Mouse (Mus musculus): ENCODE data around the gene Nudt2.

Gene Nudt2

DNA sequence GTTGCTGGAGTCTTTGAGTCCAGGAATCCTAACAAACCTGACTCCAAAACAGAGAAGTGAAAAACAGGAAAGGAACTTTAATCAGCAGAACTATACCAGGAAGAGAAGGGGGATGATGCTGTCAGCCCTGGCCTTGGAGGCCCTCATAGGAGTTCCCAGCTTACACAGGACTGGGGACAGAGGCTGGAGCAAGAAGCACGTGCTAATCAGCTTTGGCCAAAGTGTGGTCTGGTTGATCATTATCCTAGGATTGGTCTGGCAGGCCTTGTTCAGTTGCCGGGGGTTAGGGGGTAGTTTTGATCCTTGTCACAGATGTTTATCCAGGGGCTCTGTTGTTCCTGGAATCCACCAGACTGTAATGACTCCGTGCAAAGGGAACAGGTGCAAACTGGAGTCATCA lies 29.4 kb downstream of the Nudt2 start:
- no peak for DNase-seq (ENCODE audit: low read depth, low spot score)

DNA sequence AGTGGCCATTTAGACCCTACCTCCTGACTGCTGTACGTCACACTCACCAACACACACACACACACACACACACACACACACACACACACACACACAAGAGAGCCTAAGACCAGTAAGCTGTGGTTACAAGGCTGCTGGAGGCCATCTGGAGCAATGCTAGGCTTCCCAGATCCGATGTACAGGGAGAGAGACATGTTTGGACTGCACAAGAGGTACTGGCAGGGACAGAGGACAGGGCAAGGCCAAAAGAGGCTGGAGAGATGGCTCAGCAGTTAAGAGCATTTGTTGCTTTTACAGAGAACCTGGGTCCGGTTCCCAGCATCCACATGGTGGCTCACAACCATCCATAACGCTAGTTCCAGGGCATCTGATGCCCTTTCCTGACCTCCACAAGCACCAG lies 30.1 kb downstream of the Nudt2 start:
- no peak for DNase-seq (ENCODE audit: low read depth, low spot score)

GRCm38 (mm10) chr4:41495850-41496249 lies 30.9 kb downstream of the Nudt2 start:
- DNase-seq (ENCODE audit: low read depth, low spot score): no peak

- DNase-seq (ENCODE audit: low read depth, low spot score): no peak
Observed at GRCm38 (mm10) chr4:41497046-41497445, 32.1 kb downstream of the Nudt2 start.

GRCm38 (mm10) chr4:41497579-41497978 lies 32.6 kb downstream of the Nudt2 start:
- DNase-seq (ENCODE audit: low read depth, low spot score): no peak

DNA sequence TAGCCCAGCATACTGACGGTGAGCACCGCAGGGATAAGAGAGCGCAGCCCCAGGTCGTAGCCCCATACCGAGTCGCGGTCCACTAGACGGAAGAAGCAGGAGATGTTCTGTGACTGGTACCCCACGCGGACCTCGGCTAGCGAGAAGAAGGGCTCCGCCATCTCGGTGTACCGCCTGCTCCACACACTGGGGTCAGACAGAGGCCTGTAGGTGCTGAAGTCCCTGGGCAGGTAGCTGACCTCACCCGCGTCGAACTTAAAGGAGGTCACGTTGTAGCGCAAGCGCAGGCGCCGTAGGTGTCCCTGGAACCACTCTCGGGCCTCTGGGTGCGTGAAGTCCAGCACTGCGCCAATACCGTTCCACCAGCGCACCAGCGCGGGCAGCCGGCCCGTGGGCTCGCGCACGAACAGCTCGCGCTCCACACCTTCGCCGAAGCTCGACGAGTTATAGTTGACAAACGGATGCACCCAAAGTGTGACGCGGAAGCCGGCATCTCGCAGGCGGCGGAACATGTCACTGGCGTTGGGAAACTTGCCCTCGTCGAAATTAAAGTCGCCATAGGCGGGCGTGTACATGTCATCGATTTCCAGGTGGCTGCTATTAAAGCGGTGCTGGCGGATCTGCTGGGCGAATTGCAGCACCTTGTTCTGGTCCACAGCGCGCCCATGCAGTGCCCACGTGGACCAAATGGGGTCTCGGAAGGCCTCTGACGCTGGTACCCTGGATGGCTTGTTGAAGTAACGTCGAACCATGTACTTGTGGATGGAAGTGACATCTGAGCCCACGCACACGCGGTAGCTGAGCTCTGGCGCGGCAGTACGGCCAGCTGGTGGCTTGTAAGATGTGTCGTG lies 33.3 kb downstream of the Nudt2 start:
- no peak for DNase-seq (ENCODE audit: low read depth, low spot score)

DNA sequence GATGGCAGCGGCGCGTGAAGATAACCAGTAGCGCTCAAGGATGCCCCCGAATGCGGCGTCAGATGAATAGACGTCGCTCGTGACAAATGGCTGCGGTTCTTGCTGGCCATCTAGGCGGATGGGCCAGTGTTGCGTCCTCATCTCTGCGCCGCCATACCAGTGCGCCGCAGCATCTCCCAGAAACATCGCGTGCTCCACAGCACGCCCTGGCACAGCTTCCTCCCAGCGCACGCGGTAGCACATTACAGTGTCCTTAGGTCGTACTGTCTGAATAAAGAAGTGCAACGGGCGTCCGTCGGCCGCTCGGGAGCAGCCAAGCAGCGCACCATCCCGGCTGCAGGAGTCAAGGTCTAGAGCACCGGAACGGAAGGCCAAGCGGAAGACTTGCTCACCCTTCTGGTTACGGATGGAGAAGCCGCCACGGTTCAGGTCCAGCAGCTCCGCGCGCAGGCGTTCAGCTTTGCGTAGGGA lies 34.0 kb downstream of the Nudt2 start:
- DNase-seq (ENCODE audit: low read depth, low spot score): no peak

GRCm38 (mm10) chr4:41499619-41500018 lies 34.7 kb downstream of the Nudt2 start:
- no peak for DNase-seq (ENCODE audit: low read depth, low spot score)

- DNase-seq (ENCODE audit: low read depth, low spot score): no peak
Observed at GRCm38 (mm10) chr4:41500787-41501186, 35.8 kb downstream of the Nudt2 start.

DNA sequence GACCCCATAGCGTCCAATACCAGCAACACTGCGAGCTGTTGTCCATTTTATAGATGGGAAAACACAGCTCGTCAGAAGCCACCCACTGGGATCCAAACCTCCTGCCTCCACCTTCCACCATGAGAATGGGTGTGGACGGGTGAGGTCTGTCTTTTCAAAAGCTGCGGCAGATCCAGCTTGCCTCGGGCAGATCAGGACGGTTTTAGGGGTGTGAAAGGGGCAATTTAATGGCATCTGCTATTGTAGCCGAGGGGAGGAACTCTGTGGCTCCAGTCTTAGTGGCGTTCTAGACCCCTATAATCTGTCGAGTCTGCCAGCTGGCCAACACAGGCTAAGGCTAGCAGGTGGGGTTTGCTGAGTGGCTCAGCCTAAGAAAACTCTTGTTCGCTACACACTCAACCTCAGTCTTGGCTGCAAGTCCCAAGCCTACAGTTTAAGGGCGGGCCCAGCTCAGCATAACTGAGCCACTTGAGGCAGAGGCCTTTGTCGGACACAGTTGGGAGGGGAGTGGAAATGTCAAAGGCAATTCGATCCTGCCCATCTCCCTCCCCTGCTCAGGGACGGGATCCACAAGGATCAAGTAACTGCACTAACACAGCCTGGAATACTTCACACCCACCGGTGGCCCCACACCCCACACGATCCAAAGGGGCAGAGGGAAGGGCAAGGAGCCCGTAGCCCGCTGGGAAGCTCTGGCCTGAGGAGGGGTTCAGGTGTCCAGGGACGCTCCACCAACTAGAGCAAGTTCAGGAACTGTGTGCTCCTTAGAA lies 37.4 kb downstream of the Nudt2 start:
- DNase-seq (ENCODE audit: low read depth, low spot score): no peak

DNA sequence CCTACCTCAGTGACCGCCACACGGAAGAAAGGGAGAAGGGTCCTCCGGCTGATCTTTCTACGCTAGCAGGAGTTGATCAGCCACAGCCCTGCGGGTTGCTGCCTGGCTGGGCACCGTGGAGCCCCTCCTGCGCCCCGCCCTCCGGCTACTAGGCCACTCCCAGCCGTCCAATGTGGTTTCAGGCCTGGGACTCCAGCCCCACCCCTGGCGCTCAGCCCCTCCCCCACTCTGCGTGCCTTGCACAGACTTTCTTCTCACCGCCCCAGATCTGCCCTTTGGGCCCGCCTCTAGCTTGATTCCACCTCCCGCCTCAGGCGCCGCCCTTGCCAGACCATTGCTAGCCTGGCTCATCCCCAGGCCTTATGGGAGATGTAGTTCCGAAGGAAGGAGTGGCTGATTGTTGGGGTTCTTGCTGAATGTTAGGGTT lies 38.0 kb downstream of the Nudt2 start, which contains the start of gene AI464131:
AI464131 (minus strand) TSS at position 91 of the 427 bp plus-strand sequence.
- DNase-seq (ENCODE audit: low read depth, low spot score): peak; percentile 95

DNA sequence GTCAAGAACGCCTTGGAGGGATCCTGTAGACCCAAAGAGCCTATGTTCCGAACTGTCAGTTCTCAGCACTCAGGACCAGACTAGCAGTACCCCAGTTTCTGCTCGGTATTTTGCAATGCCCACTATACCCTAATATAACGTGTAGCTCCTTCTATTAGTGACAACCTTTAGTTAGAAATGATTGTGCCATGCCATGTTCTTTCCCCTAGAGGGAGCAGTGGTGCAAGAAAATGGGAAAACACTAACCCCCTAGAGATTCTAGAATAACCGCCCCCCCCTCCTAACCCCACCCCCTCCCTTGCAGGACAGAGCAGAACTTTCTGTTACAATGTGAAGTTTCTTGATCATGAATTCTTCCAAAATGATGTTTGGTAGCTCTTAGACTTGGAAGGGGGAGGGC lies 39.4 kb downstream of the Nudt2 start:
- no peak for DNase-seq (ENCODE audit: low read depth, low spot score)

DNA sequence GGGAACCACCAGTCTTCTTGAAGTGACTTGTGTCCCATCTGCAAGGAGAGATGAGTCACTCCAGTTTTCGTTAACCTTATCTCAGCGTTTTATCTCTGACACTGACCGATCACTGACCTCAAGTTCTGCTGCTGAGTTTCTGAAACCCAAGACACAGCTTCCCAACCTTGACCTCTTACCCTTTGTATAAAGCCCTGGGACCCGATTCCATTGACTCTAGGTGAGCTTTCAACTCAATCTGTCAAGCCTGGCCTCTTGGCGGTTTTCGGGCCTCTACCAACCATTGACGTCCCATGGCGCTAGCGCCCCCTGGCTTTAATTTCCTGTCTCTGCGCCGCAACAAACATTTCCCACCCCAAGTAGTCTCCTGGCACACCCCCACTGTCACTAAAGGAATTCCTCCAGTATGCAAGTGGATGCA lies 40.2 kb downstream of the Nudt2 start:
- no peak for DNase-seq (ENCODE audit: low read depth, low spot score)

DNA sequence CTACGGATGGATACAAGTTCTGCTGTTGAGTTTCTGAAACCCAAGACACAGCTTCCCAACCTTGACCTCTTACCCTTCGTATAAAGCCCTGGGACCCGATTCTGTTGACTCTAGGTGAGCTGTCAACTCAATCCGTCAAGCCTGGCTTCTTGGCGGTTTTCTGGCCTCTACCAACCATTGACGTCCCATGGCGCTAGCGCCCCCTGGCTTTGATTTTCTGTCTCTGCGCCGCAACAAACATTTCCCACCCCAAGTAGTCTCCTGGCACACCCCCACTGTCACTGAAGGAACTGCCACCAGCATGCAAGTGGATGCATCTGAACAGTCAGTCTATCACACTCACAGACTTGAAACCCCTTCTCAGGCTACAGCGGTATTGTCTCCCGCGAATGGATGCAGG lies 41.2 kb downstream of the Nudt2 start:
- no peak for DNase-seq (ENCODE audit: low read depth, low spot score)

GRCm38 (mm10) chr4:41506906-41507305 lies 42.0 kb downstream of the Nudt2 start:
- DNase-seq (ENCODE audit: low read depth, low spot score): no peak

GRCm38 (mm10) chr4:41507326-41507924 lies 42.5 kb downstream of the Nudt2 start:
- DNase-seq (ENCODE audit: low read depth, low spot score): no peak

DNA sequence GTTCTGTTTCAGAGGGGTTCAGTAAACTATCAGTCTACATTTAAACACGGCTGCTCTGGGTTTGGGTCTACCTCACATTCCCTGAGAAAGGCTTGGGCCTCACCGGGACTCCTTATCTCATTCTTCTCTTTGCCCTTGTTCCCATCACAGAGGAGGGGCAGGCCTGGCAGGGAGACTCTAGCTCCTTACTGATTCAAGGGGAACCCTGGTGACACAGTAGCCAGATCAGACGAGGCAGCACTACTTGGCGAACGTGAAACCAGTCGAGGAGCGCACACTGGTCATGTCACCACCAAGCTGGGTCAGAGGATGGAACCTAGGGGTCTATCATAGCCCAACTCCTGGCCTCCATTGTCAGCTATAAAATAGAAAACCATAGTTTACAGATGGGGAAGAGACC lies 43.0 kb downstream of the Nudt2 start:
- DNase-seq (ENCODE audit: low read depth, low spot score): no peak

GRCm38 (mm10) chr4:41513309-41513708 lies 48.4 kb downstream of the Nudt2 start:
- DNase-seq (ENCODE audit: low read depth, low spot score): no peak

- DNase-seq (ENCODE audit: low read depth, low spot score): no peak
Observed at GRCm38 (mm10) chr4:41513714-41514113, 48.8 kb downstream of the Nudt2 start.

DNA sequence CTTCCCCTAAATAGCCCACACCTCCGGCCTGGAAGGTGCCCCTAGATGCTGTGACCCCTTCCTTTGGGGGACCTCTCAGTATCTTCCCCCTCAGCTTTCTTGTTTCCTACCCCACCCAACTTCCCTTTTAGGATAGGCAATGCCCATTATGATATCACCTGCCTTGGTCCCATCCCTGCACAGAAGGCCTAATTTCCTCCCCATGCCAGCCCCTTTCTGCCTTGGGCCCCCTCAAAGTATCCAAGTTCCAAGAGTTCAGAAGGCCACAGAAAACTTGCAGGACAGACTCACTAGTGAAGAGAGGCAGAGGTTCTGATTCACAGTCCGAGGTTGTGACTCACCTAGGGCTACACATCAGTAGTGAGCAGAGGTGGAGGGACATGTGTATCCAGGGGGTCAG lies 52.3 kb downstream of the Nudt2 start, which contains the start of gene 1110017D15Rik:
1110017D15Rik (minus strand) TSS at position 101 of the 400 bp plus-strand sequence.
- DNase-seq (ENCODE audit: low read depth, low spot score): no peak

DNA sequence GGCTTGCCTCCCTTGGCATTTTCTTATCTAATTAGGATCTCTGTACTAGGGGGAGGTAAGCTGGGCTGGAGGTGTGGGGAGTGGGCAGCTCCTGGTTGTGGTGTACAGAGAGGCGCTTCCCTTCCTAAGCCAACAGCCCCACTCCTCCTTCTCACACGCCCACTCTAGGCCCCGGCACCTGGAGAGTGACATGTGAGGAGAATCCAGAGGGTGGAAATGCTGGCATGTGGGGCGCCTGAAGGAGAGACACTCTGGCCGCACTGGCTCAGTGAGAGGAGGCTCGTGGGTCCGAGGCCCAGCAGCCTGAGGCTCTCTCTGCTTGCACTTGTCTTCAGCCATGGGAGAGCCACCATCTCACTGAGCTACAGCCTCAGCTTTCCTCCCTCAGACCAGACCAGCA lies 53.4 kb downstream of the Nudt2 start:
- DNase-seq (ENCODE audit: low read depth, low spot score): no peak

DNA sequence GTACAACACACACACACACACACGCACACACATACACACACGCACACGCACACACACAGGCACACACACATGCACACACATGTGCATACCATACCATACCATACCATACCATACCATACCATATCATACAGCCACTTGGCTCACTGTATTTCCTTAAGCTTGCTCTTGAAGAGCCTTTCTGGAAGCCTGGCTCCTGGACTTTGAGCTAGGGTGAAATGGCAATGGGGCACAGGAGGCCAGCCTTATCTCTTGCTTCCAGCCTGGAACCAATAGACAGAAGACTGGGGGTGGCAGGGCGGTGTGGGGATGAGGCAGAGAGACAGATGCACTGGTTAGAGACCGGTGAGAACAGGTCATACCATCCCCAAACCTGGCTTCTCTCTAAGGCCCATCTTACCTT lies 54.2 kb downstream of the Nudt2 start:
- no peak for DNase-seq (ENCODE audit: low read depth, low spot score)

All from retina, postnatal 7 days (tissue).